Mouse (Mus musculus): ENCODE measurements around the gene Ccdc13. TPM values are rescaled to one million over a fixed set of nuclear protein-coding genes. Genes with fewer than 3 reads are reported as not detected.

Gene Ccdc13
- total and polyA plus RNA-seq, 3 experiments: 0.25 TPM; not detected in 2

DNA sequence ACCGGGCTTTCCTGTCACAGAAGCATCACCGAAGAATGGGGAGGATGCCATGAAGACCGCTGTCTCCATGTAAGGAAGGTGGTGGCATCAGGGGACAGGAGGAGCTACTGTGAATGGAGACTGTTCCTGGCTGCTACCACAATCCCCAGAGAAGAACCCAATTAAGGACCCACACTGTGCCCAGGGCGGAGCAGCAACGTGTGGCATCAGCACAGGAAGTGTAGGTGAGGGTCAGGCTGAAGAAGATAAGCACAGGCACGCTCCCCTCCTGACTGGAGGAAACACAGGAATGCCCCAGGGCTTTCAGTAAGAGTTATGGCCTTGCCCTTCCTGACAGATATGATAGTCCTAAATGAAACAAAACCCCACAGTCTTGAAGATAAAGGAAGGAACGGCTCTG is 36.5 kb downstream of the Ccdc13 start:
- Histone ChIP-seq H3K27me3 (replicated peaks) (peaks cover 63% of the 10 kb centered on the region), H3K4me2 (ENCODE audit: insufficient read depth, low read depth, poor library complexity, severe bottlenecking) (no peak overlapping the region), H3K79me2 (replicated peaks; ENCODE audit: control insufficient read depth, extremely low read depth, insufficient read depth, poor library complexity, severe bottlenecking) (no peaks in the 10 kb centered on the region), H3K4me3 (replicated peaks in 1 of 3; ENCODE audit: low read depth in 2 of 3, low read length in 2 of 3, poor library complexity in 1 of 3) (no peak overlapping the region), H3K9me3 (replicated peaks; ENCODE audit: low read length) (no peaks in the 10 kb centered on the region), H3K4me1 (ENCODE audit: control insufficient read depth in 1 of 2, insufficient read depth in 2 of 2) (no peaks in the 10 kb centered on the region; a peak in 1 of 4 replicates), H3K9ac (ENCODE audit: insufficient read depth, low read depth) (no peak overlapping the region), H3K27ac (ENCODE audit: insufficient read depth, low read depth) (no peak overlapping the region), H3K36me3 (replicated peaks in 1 of 2; ENCODE audit: control insufficient read depth in 1 of 2, insufficient read depth in 1 of 2, low read length in 1 of 2) (no peaks in the 10 kb centered on the region)
- in situ Hi-C loops (cut with MboI; ENCODE audit: low pct_ligation_motif_present, low pct_unique_long_range_greater_than_20kb, low sequenced_read_pairs) (no loop called here), dilution Hi-C loops (cut with MboI; ENCODE audit: extremely low pct_ligation_motif_present, extremely low pct_unique_long_range_greater_than_20kb, low sequenced_read_pairs) (no loop called here)
- DNase-seq (ENCODE audit: extremely low read depth): no peak
- no peak for TF ChIP-seq TBP (conservative IDR thresholded peaks at IDR 0.05; ENCODE audit: low read depth, low read length)
- no peak for TF ChIP-seq ZNF384 (IDR thresholded peaks at IDR 0.05; ENCODE audit: low read depth, low read length)
- no peak for TF ChIP-seq HCFC1 (IDR thresholded peaks at IDR 0.05; ENCODE audit: low read depth, low read length)

DNA sequence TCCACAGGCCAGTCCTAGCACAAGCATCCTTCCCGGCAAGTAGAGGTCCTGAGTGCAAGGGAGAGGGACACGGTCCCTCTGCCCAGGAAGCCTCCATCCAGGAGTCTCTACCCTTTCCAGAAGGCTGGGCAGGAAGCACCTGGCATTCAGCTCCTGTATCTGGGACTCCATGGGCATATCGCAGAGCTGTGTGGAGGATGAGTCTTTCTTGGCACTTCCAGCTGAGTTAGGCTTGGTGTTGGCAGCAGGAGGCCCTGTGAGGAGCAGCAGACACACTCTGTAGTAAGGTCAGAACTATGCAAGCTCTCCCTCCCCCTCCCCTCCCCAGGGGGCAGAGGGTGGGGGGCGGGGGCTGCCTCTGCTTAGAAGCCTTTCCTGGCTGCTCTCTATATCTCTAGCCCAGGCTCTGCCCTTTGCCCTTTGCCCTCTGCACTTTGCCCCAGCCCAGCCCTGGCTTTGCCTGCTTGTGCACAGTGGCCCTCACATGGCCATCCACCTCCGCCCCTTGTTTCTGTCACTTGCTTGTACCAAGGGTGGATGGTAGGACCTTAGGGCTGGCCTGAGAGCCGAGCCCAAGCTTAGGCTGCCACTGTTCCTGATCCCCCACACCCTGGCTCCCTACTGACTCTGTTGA is 40.3 kb downstream of the Ccdc13 start:
- Histone ChIP-seq H3K4me2 (ENCODE audit: insufficient read depth, low read depth, poor library complexity, severe bottlenecking) (no peak overlapping the region), H3K27ac (ENCODE audit: insufficient read depth, low read depth) (no peak overlapping the region), H3K4me1 (ENCODE audit: control insufficient read depth in 1 of 2, insufficient read depth in 2 of 2) (no peaks in the 10 kb centered on the region; a peak in 1 of 4 replicates), H3K9me3 (replicated peaks; ENCODE audit: low read length) (no peaks in the 10 kb centered on the region), H3K9ac (ENCODE audit: insufficient read depth, low read depth) (no peak overlapping the region), H3K36me3 (replicated peaks in 1 of 2; ENCODE audit: control insufficient read depth in 1 of 2, insufficient read depth in 1 of 2, low read length in 1 of 2) (no peaks in the 10 kb centered on the region), H3K4me3 (replicated peaks in 1 of 3; ENCODE audit: low read depth in 2 of 3, low read length in 2 of 3, poor library complexity in 1 of 3) (no peak overlapping the region), H3K27me3 (replicated peaks) (peaks cover 85% of the 10 kb centered on the region), H3K79me2 (replicated peaks; ENCODE audit: control insufficient read depth, extremely low read depth, insufficient read depth, poor library complexity, severe bottlenecking) (no peaks in the 10 kb centered on the region)
- dilution Hi-C loops (cut with MboI; ENCODE audit: extremely low pct_ligation_motif_present, extremely low pct_unique_long_range_greater_than_20kb, low sequenced_read_pairs): no loop called here
- in situ Hi-C loops (cut with MboI; ENCODE audit: low pct_ligation_motif_present, low pct_unique_long_range_greater_than_20kb, low sequenced_read_pairs): no loop called here
- DNase-seq (ENCODE audit: extremely low read depth): no peak
- TF ChIP-seq GABPA (IDR thresholded peaks at IDR 0.05; ENCODE audit: insufficient replicate concordance, low read depth, low read length): no peak
- TF ChIP-seq CHD1 (IDR thresholded peaks at IDR 0.05; ENCODE audit: low read depth, low read length): no peak
- no peak for TF ChIP-seq ZKSCAN1 (IDR thresholded peaks at IDR 0.05; ENCODE audit: borderline replicate concordance, low read depth, low read length)
- no peak for TF ChIP-seq POLR2A (IDR thresholded peaks at IDR 0.05; ENCODE audit: low read depth, low read length)
- TF ChIP-seq MYC (IDR thresholded peaks at IDR 0.05; ENCODE audit: low read depth, low read length): no peak
- no peak for TF ChIP-seq JUN (IDR thresholded peaks at IDR 0.05; ENCODE audit: insufficient read depth, low read depth, low read length)
- no peak for TF ChIP-seq EP300 (IDR thresholded peaks at IDR 0.05; ENCODE audit: low read length)
- TF ChIP-seq ZNF384 (IDR thresholded peaks at IDR 0.05; ENCODE audit: low read depth, low read length): no peak
- TF ChIP-seq RCOR1 (conservative IDR thresholded peaks at IDR 0.05; ENCODE audit: low read depth, low read length): no peak
- no peak for TF ChIP-seq CTCF (conservative IDR thresholded peaks at IDR 0.05 in 1 of 2, IDR thresholded peaks at IDR 0.05 in 1 of 2; ENCODE audit: low read depth in 2 of 2, low read length in 2 of 2)
- no peak for TF ChIP-seq IRF4 (IDR thresholded peaks at IDR 0.05; ENCODE audit: low read depth, low read length)
- no peak for TF ChIP-seq ELF1 (IDR thresholded peaks at IDR 0.05; ENCODE audit: low read depth, low read length)
- TF ChIP-seq BHLHE40 (IDR thresholded peaks at IDR 0.05; ENCODE audit: low read depth, low read length): no peak
- no peak for TF ChIP-seq ZC3H11A (IDR thresholded peaks at IDR 0.05; ENCODE audit: low read depth, low read length)
- TF ChIP-seq POLR2AphosphoS2 (IDR thresholded peaks at IDR 0.05; ENCODE audit: low read depth, low read length): no peak
- TF ChIP-seq ETS1 (conservative IDR thresholded peaks at IDR 0.05; ENCODE audit: low read depth, low read length): no peak
